Mouse (Mus musculus): ENCODE data around the gene Olfr498.

Olfr498 gene

DNA sequence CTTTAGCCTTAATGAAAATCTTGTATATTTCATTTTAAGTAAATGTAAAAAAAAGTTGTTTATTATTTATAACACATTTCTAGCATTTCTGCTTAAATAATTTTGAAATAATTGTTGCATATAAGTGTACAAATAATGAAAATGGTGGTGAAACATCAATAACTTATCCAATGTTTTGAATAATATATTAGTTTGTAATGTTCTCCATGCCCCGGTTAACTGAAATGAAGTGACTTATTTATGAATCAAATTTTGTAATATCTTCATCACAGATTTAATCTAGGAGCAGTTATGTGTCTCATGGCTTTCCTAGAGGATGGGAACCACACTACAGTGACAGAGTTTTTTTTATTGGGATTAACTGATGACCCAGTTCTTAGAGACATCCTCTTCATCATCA is at the start of gene Olfr498:
Gene Olfr498 (plus strand): TSS at position 301 of the 400 bp plus-strand sequence.
- DNase-seq: no peak

DNA sequence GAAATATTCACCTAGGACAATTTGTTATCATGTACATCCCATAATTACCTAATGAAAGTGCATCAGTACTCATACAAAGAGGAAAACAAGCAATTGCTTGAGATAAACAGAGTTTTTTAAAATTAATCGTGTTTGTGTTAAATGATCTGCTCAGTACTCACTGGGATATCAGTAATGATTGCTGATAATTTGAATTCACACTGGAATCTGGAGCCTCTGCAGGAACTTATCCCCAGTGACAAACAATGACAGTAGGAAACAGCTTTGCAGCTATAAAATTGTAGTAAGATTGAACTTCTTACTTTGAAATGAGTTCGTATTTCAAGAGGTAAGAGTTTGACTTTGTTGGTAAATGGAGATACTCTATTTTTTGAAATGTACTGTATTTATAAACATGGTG is 45.0 kb upstream of the Olfr498 start, which contains the start of gene Olfr497:
Gene Olfr497 (plus strand): TSS at position 301 of the 400 bp plus-strand sequence.
- no peak for DNase-seq

Data from right cerebral cortex, adult 18-20 months (tissue).